Mouse (Mus musculus): ENCODE measurements around the gene Myoz1. TPM values are rescaled to one million over a fixed set of nuclear protein-coding genes. Genes with fewer than 3 reads are reported as not detected.
"Not testable (repeated sequence)": the region's sequence is repeated elsewhere in the genome, so short reads cannot be mapped to it uniquely, and the experiment has no call there.

Gene Myoz1
- 1,000 to 10,000 TPM; 1,648 to 1,795 TPM for total RNA-seq (2021)
- long read RNA-seq, experiment 1, transcript Myoz1-203 (2 exons, 405 nt): minor isoform, 65 of 1,954 reads
- long read RNA-seq, experiment 1, transcript Myoz1-201 (6 exons, 1,289 nt): major isoform, 1,764 of 1,954 reads
- long read RNA-seq, experiment 1, partial matches to known transcripts: 39 of 1,954 reads
- long read RNA-seq, experiment 1, other reads (novel, unspliced or antisense): 86 of 1,954 reads
- long read RNA-seq, experiment 2, transcript Myoz1-201 (6 exons, 1,289 nt): major isoform, 2,445 of 2,615 reads
- long read RNA-seq, experiment 2, transcript Myoz1-203 (2 exons, 405 nt): minor isoform, 59 of 2,615 reads
- long read RNA-seq, experiment 2, partial matches to known transcripts: 34 of 2,615 reads
- long read RNA-seq, experiment 2, other reads (novel, unspliced or antisense): 76 of 2,615 reads

DNA sequence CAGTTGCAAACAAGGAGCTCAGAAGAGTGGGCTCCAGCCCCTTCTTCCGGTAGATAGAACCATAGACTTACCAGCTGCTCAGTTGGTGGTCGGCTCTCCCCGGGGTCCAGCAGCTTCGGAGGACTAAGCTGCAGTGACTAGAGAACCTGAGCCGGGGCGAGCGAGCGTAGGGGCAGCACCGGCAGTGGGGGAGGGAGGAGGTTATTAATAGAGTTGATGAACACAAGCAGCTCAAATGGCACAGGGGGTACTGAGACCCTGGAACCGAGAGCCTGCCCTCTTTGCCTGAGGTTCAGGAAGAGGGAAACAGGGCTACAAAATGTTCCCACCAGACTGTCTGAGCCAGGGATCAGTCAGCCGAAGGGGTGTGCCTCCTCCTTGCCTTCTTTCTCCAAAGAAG is at the start of gene Myoz1:
Gene Myoz1, minus strand, starts transcription at position 180 of the 400 bp plus-strand sequence.
- peak; percentile 34 for DNase-seq

DNA sequence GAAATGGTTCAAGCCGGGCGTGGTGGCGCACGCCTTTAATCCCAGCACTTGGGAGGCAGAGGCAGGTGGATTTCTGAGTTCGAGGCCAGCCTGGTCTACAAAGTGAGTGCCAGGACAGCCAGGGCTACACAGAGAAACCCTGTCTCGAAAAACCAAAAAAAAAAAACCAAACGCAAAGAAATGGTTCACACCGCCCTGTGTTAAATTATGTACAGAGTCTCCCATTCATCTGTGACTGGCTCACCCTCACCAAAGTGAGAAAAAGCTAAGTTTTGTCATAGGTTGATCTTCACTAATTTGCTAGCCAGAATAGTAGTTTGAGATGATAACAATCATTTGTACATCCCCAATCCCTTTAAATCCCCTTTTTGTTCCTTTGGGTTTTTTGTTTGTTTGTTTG is 47.1 kb upstream of the Myoz1 start:
- not testable (repeated sequence) for DNase-seq

- peak; percentile 96 for DNase-seq
Observed at GRCm38 (mm10) chr14:20702741-20703381, 46.5 kb upstream of the Myoz1 start, which contains the start of gene Chchd1. Chchd1 (plus strand) TSS chr14:20703006.

GRCm38 (mm10) chr14:20702096-20702740 is 45.9 kb upstream of the Myoz1 start:
- DNase-seq: no peak

- DNase-seq: no peak
Observed at GRCm38 (mm10) chr14:20701554-20701953, 45.2 kb upstream of the Myoz1 start.

DNA sequence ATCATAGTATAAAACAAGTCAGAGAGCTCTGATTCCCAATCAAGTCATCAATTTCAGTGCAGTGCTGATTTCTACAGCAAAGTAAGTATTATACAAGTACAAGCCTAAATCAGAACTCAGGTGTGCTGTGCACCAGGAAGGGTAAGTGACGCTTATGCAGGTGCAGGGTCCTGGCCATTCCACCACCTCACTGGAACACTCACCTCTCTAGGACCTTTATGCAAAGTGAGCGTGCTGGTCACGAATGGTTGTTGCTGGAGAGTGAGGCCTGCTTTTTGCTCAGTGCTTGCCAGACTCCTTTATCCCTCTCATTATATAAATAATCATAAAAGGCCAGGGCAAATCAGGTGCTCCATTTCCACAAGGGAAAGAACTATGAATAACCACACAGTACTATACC is 44.0 kb upstream of the Myoz1 start:
- no peak for DNase-seq

GRCm38 (mm10) chr14:20698515-20698914 is 42.2 kb upstream of the Myoz1 start:
- DNase-seq: no peak

DNA sequence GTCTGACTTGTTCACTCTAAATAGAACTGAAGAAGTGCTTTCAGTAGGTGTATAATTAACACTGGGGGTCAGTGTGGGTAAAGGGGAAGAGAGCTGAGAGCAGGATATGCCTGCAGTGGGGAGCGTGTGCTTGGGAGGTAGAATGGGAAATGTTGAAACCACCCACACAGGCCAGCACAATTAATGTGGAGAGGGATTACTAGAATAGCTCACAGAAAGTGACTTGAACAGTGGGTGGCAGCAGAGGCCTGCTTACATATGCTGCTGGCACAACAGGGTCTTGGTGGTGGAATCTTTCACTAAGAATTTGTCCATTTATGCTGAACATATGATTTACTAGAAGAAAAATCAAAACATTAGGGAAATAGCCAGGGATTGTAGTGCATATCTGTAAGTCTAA is 40.6 kb upstream of the Myoz1 start:
- DNase-seq: no peak

DNA sequence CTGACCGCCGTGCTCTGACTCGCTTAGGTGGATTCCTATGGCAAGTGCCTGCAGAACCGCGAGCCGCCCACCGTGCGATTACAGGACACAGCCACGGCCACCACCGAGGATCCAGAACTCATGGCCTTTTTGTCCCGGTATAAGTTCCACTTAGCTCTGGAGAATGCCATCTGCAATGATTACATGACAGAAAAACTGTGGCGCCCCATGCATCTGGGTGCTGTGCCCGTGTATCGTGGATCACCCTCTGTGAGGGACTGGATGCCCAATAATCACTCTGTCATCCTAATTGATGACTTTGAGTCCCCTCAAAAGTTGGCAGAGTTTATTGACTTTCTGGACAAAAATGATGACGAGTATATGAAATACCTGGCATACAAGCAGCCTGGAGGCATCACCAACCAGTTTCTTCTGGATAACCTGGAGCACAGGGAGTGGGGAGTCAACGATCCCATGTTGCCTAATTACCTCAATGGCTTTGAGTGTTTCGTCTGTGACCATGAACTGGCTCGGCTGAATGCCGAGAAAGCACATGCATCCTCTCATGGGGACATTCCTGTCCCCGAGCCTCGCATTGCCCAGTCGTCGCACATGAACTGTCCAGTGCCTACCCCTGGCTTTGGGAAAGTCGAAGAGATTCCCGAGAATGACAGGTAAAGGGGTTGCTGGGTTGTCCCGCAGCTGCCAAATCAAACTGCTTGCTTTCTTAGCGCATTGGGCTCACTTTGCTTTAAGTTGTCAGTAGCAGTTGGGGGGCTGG is 39.6 kb upstream of the Myoz1 start:
- DNase-seq: no peak

- peak; percentile 88 for DNase-seq
Observed at GRCm38 (mm10) chr14:20694884-20695760, 38.8 kb upstream of the Myoz1 start, which contains the start of gene Fut11. Fut11 (plus strand) TSS chr14:20694968.

DNA sequence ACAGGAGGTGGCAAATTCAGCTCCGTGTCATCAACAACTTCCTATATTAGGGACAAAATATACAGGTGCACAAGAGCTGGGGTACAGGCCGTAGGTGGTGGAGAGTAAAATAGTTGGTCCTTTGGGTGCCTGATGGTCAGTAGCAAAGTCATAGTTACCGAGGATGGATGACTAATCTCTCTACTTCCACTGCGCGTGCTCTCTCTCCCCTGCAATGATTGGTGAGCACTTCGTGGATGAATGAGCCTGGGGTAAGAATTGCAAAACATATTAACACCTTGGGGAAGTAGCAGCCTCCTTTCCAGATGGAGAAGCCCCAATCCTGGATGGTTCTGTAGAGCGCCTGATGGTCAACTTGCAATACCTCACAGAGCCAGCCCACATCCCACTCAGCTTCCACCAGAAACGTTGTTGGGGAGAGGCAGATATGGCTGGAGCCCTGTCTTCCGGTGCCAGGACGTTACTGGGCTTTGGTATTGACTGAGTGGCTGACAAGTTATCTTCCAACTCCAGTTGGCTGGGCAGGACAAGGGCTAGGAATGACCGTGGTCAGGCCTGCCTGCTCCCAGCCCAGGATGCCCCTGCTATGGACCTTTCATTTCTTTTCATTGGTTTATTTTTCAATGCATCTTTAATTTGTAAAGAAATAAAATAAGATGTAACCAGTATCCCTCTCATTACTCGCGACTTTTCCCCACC is 38.0 kb upstream of the Myoz1 start:
- no peak for DNase-seq

- DNase-seq: no peak
Observed at GRCm38 (mm10) chr14:20693589-20694101, 37.3 kb upstream of the Myoz1 start.

DNA sequence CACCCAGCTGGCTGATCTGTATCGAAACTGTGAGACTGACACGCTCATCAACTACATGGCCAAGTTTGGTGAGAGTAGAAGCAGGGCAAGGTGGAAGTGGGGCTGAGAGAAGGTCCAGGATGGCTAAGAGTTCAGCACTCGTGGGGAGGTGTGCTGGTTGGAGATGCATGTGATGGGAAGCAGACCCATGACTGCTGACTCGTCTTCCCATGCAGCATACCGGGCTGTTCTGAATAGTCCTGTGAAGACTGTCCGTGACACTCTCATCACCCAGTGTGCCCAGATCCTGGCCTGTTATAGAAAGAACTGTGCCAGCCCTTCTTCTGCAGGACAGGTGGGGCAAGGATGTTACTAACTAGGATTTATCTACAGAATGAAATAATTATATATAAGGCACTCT is 35.4 kb upstream of the Myoz1 start:
- no peak for DNase-seq

GRCm38 (mm10) chr14:20689009-20689408 is 32.7 kb upstream of the Myoz1 start:
- DNase-seq: no peak

- no peak for DNase-seq
Observed at GRCm38 (mm10) chr14:20686576-20686975, 30.2 kb upstream of the Myoz1 start.

- no peak for DNase-seq
Observed at GRCm38 (mm10) chr14:20682498-20682897, 26.2 kb upstream of the Myoz1 start.

- no peak for DNase-seq
Observed at GRCm38 (mm10) chr14:20681742-20682141, 25.4 kb upstream of the Myoz1 start.

DNA sequence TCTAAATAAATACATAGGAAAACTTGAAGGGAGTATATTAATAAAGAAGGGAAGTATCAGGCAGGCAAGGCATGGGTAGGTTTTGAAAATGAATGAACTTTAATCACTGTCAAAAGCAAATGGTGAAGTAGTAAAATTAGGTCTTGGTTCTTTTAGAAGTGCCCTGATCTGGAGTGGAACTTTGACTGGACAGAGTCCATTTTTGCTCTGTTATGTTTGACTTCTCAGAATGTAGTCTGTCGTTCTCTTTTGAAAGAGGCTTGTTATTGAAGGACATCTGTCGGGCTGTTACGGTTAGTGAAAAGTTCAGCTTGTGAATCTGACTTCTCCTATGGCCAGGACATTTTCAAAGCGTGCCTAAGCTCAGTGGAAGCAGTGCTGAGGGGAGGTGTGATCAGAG is 21.6 kb upstream of the Myoz1 start:
- DNase-seq: no peak

DNA sequence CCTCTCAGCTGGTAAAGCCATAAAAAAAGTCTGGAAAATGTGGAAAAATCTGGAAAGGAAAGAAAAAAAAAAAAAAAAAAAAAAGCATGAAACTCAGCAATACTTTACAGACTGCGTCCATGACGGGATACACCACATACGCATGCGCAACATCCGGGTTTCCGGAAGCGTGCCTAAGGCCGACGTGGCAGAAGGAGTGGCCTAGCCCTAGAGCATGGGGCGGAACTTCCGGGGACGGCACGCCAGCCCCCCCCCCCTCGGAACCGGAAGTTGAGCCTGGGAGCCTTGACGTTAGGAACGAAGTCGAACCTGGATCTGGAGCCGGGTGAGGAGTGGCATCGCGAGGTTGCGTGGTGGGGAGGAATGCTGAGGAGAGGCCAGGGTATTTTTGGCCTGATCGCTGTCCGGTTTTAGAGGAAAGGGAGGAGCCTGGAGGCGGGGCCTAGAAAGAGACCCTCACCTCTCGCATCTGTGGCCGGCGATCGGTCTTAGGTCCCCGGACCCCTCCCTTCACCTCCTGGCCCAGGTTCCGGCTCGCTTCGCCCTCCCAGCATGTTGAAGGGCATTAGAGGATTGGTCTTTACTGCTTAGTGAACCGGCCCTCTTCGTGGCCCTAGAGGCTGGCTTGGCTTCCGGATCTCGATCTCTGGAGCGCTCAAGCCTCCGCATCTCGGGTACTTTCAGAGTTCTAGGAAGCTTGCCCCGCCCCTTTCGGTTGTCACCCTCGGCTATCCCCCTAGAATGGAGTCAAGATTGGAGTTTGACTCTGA is 17.9 kb upstream of the Myoz1 start, which contains the start of gene Sec24c:
Gene Sec24c, plus strand, starts transcription at position 245 of the 770 bp plus-strand sequence.
- DNase-seq: peak; percentile 100

GRCm38 (mm10) chr14:20673735-20674063 is 17.4 kb upstream of the Myoz1 start:
- DNase-seq: no peak
